Mouse (Mus musculus): ENCODE measurements around the gene Btbd3.

The Btbd3 gene

DNA sequence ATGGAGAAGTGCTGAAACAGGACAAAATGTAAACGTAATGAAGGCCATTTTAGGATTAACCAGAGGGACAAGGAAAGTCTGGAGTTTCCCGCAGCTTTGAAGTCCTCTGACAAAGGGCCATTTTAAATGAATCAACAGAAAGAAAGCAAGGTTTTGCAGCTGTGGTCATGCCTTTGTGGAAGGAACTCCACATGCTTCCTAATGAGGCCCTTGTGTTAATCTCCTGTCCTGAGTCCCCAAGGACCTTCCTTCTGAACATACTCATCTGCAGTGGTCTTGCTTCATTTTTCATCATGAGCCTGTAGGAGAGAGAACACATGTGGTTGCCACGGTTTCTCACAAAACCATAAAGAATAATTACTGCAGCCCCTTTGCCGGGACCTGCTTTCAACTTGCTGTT lies 275.6 kb downstream of the Btbd3 start:
- DNase-seq (ENCODE audit: low spot score), result no peak

DNA sequence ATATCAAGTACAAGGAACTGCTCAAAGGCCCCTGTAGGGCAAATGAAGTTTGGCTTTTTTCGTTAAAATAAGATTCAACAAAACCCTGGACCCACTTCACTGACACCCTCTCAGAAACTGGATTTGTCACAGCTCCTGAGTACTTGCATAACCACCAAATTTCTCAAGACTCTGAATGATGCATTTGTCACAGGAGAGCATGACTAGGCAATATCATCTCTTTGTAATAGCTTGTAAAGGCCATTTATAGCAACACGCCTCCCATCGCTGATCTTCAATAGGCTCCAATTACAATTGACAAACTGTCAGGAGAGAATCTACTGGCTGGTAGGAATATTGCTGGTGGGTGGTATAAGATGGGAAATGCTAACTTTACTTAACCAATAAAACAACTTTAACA lies 283.3 kb downstream of the Btbd3 start:
- DNase-seq (ENCODE audit: low spot score), result no peak

DNA sequence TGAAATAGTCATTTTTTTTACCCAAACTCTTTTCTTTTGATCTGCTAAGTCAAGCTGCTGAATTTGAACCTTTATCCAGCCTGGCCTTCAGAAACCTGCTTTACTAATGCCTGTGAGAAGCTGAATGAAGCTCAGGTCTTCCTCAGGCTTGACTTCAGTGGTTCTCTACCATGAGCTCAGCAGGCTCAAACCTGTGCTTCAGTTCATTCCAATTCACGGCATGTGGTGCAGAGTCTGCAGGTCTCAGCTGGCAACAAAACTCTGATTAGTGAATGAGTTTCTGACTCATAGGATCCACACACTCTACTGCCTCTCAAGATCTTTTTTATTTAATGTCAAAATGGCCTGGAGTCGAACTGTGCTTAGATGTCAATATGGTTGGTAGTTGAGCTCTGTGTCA lies 292.6 kb downstream of the Btbd3 start:
- no peak for DNase-seq (ENCODE audit: low spot score)

DNA sequence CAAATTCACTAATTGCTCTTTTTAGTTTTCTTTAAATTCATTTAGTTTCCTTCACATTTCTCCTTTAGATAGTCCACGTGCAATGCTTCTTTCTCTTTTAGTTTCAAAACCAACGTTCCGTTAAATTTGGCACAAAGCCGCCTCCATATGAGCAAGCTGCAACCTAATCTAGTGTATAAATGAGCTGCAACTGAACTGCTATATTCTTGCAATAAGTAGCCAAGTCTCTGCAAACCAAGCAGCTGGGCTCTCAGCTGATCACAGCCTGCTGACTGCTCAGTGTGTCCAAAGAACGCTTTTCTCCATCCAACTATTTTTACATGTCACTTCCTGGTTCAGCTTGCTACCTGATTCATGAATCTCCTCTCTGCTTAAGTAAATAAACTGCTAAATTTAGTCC lies 295.2 kb downstream of the Btbd3 start:
- DNase-seq (ENCODE audit: low spot score), result no peak

DNA sequence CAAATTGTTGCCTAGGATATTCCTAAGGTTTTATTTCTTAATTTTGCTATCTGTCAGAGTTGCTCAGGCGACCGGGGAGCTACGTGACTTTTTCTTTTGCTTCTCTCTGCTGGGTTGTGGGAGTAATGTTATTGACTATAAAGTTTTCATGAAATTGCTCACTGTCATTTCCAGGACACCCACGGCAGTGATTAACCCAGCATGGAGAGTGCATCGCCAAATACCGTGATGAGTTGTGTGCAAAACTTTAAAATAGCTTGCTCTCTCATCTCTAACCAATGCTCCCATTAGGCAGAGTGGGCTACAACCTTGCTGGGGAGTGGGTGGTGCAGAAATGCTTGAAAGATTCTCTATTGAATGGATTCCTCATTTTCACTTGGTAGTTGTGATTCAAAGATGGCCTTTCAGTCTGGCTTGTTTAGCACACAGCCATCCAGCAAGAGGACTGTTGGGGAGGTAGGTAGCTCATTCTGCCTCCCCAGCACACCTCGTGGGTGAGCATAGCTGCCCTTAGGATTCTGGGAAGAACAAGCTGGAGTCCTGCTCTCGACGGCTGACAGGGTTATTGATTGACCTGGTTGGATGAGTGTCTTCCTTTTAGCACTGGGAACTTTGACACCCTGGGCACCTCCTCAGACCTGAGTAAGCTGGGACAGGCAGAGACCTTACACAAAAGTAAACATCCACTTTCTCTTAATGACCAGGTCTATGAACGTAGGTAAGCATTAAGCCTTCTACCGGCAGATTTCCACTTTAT lies 298.9 kb downstream of the Btbd3 start:
- DNase-seq (ENCODE audit: low spot score), result no peak

DNA sequence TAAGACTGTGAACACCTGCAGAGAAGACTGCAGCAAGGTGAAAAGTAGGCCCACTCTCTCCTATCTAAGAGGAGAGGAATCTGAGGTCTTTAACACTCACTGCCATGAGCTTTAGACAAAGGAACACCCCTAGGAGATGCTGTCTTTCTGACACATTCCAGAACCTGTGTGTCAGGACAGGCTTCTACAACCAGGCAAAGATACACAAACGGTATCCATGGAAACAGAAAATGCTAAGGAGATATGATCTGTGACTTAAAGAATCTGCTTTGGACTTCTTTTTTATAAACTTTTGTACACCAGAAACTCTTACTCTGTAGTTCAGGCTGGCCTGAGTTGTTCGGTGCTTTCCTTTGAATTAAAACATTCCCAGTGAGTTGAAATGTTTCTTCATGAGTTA lies 329.6 kb downstream of the Btbd3 start:
- no peak for DNase-seq (ENCODE audit: low spot score)

DNA sequence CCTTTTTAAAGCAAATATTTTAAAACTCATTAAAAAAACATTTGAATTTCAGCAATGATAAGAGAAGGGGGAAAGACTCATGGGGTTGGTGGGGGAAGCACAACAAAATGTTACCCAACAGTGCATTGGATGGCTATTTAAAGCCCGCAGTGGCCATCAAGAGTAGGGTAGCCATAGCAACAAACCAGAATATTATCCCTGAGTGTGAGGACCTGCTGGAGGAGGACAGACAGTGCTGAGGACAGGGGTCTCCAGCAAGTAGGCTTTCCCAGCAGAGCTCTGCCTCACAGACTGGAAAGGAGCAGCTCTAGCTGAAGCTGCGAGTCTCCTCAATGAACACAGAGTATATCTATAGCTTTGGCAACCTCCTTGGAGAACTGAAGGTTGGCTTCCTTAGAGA lies 331.0 kb downstream of the Btbd3 start:
- no peak for DNase-seq (ENCODE audit: low spot score)

DNA sequence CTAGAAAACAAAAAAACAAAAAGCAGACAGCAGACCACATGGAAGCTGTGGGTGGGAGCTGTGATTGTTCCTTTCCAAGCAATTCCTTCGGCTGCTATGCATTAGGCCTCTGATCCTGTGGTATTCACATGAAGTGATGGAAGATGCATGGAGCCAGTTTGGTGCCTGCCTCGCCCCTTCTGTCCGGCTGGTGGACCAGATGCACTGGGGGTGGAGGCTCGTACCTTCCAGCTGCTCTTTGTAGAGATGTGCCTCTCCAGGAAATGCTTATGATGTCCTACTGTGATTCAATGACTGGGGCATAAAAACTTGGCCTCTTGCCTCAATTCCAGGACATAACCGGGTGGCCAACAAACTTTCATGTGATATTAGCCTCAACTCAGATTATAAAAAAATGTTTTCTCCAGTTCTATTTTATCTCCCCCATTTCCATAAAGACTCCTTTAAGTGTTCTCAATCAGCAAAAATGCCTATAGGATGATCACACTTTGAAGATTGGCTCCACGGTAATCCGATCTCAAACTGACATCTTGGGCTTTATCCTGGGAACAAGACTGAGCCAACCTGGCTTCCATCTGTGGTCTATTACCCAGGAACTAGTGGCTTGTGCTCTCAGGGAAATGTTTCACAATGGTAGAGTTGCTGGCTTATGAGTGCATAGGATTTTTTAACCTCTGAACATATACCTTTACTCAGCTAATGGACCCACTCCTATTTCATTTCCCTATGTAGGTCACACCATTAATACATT lies 331.6 kb downstream of the Btbd3 start:
- no peak for DNase-seq (ENCODE audit: low spot score)

DNA sequence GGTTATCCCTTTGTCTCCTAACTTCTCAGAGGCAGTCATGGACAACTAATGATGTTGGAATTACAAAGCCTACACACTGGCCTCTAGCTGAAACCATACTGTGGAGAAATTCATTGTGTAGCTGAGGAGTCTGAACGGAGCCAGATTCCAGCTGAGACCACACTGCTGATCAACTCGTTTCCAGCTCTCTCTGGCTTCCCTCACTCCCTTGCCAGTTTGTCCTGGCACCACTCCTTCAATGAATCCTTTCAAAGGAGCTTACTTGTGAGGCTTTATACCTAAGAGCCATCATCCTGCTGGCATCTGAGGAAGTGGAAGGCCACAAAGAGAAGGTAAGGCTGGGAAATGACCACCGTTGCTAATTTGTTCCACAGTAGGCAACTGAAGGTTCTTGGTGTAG lies 332.7 kb downstream of the Btbd3 start:
- DNase-seq (ENCODE audit: low spot score), result no peak

DNA sequence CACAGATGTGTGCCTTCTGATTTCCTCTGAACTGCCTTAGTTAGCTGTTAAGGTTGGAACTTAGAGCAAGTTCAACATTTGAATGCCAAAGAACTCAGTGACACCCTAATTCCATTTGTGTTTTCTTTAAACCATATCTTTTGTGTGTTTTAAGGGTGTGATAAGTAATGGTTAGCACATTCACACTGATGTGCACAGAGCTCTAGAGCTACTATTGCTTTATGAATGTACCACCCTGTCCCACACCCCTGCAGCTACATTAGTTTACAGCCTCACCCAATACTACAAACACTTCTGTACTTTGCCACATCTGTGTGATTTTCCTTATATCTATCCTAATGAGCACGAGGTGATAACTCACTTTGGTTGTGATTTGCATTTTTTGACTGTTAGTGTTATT lies 333.9 kb downstream of the Btbd3 start:
- DNase-seq (ENCODE audit: low spot score), result no peak

DNA sequence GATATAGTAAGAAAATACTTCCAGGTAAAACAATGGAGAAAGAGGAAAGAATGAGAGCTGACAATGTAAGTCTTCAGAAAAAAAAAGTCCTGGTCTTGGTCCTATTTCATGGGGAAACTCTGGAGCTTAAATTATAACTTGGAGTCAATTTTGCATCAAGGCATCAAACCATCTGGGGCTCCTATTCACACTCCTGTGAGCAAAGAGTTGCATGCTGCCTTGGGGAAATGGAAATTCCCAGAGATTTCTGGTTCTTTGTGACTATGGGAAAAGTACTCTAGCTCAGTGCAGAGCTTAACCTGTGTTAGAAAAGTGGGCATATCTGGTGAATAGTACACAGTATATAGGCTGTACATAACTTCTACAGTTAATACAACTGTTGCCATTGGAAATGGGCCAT lies 356.0 kb downstream of the Btbd3 start:
- DNase-seq (ENCODE audit: low spot score), result no peak

DNA sequence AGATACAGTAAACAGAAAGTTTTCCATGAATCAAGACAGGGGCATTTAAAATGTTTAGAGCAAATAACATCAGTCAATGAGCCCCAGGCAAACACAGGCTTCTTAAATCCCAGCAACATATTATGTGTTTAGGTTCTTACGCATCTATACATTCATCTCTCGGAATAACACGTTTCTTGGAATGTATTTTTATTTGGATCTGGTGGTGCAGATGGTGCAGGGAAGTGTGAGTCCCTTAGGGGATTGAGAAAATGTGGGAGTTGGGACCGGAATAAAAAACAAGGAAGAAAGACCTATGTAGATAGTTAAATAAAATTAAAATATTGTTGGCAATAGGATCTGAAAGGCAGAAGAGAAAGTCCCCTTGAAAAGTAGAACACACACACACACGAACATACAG lies 361.1 kb downstream of the Btbd3 start:
- no peak for DNase-seq (ENCODE audit: low spot score)

All from adipocyte (in vitro differentiated cells).